Mouse (Mus musculus) mouse embryonic stem cell (cell line): ENCODE data around the gene Hist1h2ba.

ENCODE experiments used
- in situ Hi-C, 2 experiments: fragments of 300-500 bp; cut with MboI; formaldehyde crosslinking; loops; 1 replicate in 1 of 2; 3 replicates in 1 of 2; pipeline ENCODE4 v1.14.3; 2019 to 2020; ENCODE audit warnings: low sequenced_read_pairs in 2 of 2, low pct_unique_long_range_greater_than_20kb in 1 of 2, mixed read lengths in 1 of 2; ENCODE audit not compliant: unreplicated experiment in 1 of 2

The Hist1h2ba gene

GRCm38 (mm10) chr13:23913791-23914306 lies 20.1 kb downstream of the Hist1h2ba start:
- in situ Hi-C loops, result no loop called here

GRCm38 (mm10) chr13:23911335-23911734 lies 22.6 kb downstream of the Hist1h2ba start:
- in situ Hi-C loops, result no loop called here

- in situ Hi-C loops, result no loop called here
These were observed 23.8 kb downstream of the Hist1h2ba start for GRCm38 (mm10) chr13:23910121-23910520.

- in situ Hi-C loops, result no loop called here
These were observed 27.1 kb downstream of the Hist1h2ba start for GRCm38 (mm10) chr13:23906906-23907305.

- in situ Hi-C loops, result no loop called here
These were observed 35.7 kb downstream of the Hist1h2ba start for GRCm38 (mm10) chr13:23898242-23898641.

- in situ Hi-C loops, result no loop called here
These were observed 40.7 kb downstream of the Hist1h2ba start for GRCm38 (mm10) chr13:23893269-23893593.

GRCm38 (mm10) chr13:23892592-23893268 lies 41.2 kb downstream of the Hist1h2ba start:
- in situ Hi-C loops, result no loop called here

GRCm38 (mm10) chr13:23889011-23889605 lies 44.8 kb downstream of the Hist1h2ba start:
- in situ Hi-C loops, result no loop called here

- in situ Hi-C loops, result no loop called here
These were observed 46.8 kb downstream of the Hist1h2ba start for GRCm38 (mm10) chr13:23887026-23887725.

GRCm38 (mm10) chr13:23885540-23885939 lies 48.4 kb downstream of the Hist1h2ba start:
- in situ Hi-C loops, result no loop called here
